Mouse (Mus musculus): ENCODE data around the gene Rbm20.

Gene Rbm20

DNA sequence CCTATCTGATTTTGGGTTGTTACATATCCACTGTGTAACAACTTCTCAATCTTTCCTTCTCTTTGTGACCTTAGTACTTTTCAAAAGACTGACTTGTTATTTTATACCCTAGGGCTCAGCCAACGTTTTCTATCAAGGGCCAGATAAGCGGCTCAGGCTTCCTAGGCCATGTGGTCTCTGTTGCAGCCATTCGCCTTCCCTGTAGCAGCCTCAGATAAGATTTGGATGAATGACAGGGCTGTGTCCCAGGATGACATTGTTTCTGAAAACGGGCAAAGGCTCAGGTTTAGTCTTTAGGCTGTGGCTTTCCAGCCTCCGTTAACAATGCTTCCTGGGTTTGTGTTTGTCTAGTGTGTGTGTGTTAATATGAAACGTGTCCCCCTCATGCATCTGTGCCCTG lies 36.3 kb downstream of the Rbm20 start:
- DNase-seq (ENCODE audit: low spot score in 2 of 2) = no peak

DNA sequence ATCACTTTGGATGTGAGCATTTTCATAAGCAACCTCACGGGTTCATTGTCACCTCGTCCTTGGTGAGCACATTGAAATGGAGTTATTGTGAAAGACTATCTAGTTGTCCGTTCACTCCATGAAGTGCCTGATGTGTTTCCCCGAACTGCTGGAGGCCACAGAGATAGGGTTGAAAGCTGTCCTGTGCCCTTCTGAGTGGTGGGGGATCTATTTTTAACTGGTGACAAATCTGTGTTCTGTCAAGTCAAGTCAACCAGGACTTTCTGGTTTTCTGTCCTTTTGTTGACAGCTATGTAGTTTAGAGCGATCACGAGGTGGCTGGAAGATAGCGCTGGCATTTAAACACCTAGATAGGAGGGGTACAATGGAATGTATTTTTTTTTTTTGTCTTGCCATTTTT lies 39.4 kb downstream of the Rbm20 start:
- DNase-seq (ENCODE audit: low spot score in 2 of 2) = no peak

DNA sequence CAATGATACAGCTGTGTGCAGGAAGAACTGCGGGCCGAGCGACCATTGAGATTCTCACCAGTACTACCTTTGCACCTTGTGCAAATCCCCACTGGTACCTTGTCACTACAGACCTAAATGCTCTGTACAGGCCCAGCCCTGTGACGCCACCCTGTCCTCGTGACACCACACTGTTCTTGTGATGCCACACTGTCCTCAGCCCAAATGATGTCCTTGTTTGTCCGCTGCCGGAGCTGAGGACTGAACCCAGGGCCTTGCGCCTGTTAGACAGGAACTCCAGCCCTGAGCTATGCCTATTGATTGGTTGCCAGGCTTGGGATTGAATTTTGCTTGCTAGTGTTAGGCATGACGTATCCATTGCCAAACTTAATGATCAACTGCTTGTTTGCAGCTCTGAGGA lies 40.3 kb downstream of the Rbm20 start:
- DNase-seq (ENCODE audit: low spot score in 2 of 2) = no peak

DNA sequence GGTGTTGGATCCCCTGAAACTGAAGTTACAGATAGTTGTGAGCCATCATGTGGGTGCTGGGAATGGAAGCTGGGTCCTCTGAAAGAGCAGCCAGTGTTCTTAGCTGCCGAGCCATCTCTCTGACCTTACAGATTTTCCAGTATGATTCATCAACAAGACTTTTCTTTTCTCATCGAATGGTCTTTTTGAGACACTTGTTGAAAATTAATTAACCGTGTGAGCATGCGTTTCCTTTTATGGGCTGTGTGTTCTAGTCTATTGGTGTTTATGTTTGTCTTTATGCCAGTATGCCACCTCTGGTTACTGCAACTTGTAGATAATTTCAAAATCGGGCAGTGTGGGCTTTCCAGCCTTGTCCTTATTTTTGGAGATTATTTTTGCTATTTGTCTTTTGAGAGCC lies 45.1 kb downstream of the Rbm20 start:
- DNase-seq (ENCODE audit: low spot score in 2 of 2) = no peak

DNA sequence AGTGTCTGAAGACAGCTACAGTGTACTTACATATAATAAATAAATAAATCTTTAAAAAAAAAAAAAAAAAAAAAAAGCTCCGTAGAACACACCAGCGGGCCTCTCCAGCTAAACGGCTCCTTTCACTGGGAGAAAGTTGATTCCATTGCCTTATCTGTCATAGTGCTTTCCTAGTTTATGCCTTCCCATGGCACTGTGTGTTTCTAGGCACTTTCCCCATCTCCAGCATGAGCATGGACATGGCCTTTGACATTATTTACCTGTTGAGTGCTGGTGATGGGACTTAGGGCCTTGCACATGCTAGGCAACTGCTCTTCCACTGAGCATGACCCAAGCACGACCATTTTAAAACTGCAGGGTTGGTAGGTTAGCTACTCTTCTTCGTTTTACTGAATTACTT lies 46.9 kb downstream of the Rbm20 start:
- no peak for DNase-seq (ENCODE audit: low spot score in 2 of 2)

DNA sequence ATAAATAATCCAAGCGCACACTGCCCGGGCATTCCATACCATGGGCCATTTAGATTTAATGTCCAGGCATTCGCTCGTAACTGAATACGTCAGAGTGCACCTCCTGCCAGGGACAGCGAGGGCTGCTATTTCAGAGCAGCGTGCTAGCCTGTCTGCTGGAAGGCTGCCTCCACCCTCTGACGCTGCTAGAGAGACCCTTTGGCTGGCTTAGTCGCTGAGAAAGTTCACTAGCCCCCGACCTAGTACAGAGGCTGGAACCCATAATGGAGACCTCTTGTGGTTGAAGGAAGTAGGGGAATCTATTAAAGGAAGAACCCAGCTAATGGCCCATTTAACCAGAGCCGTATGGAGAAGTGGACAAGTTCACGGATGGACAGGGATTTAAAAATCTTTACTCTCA lies 49.2 kb downstream of the Rbm20 start:
- no peak for DNase-seq (ENCODE audit: low spot score in 2 of 2)

DNA sequence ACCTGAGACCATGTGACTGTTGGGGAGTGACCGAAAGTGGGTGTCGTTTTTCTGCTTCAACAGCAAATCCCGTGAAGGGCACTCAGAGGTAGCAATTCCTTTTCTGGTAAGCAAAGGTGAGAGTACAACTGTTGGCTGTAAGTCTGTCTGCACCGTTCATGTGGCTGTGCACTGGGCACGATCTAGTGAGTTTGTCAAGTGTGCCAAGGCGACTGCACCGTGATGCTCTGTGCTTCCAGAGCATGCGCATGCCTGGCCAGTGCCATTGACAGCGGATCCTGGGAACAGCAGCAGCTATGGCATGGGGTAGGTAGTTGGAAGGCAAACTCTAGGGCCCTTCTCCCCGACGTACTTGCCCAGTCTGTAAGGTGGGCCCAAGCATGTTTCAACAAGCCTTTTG lies 49.6 kb downstream of the Rbm20 start:
- no peak for DNase-seq (ENCODE audit: low spot score in 2 of 2)

DNA sequence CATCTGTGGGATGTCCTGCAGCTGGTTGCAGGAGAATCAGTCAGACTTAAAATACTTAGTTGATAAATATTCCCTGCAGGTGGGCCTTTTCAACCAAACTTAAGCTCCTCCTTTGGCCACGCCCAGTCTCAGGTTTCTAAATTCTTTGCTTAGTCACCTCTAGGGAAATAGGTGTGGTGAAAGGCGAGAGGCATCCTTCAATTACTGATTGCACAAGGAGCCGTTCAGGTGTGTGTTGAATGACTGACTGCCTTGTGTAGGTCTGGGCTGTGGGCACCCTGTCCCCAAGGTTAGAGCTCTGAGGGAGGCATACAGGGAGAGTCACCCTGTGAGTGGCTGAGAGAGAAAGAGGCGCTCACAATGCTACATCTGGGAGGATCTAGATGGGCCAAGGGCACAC lies 50.2 kb downstream of the Rbm20 start:
- no peak for DNase-seq (ENCODE audit: low spot score in 2 of 2)

DNA sequence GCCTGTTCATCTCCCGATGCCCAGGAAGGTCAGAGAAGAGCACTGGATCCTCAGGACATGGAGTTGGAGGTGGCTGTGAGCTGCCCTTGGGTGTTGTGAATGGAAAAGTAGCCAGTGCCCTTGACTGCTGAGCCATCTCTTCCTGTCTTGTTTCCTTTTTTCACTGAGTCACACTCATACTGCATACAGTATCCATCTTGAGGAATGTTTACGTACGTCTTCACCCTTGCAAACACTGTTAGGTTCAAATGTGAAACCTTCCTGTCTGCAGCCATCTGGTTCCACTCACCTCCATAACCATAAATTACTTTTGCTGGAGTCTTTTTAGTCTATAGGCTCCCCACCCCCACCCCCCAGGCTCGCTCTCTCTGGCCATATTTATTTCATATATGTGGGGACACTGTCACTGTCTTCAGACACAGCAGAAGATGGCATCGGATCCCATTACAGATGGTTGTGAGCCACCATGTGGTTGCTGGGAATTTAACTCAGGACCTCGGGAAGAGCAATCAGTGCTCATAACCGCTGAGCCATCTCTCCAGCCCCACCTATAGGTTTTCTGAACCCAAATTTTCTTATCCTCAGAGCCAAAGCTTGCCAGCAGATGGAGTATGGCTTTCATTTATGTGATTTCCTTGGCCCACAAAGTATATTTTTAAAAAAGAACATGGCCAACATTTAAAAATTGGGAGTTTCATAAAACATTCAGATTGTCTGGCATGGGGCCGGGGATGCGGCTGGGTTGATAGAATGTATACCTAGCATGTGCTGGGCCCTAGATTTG lies 51.0 kb downstream of the Rbm20 start:
- DNase-seq (ENCODE audit: low spot score in 2 of 2) = no peak

DNA sequence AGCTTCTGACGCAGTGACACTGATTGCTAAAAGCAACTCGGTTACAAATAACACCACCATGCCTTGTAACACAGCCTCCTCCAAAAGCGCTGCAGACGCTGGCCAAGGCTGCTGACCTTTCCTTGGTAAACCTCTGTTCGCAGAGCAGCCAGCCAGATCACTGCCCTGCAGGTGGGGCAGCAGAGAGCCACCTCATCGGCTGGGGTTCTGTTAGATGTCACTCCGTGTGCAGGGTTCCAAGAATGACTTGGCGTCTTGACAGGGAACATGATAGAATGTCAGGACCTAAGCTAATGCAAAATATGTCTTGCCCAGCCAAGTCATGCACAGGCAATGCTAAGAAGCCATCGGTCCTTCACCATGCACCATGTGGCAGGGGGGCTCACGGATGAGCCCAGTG lies 52.8 kb downstream of the Rbm20 start:
- no peak for DNase-seq (ENCODE audit: low spot score in 2 of 2)

DNA sequence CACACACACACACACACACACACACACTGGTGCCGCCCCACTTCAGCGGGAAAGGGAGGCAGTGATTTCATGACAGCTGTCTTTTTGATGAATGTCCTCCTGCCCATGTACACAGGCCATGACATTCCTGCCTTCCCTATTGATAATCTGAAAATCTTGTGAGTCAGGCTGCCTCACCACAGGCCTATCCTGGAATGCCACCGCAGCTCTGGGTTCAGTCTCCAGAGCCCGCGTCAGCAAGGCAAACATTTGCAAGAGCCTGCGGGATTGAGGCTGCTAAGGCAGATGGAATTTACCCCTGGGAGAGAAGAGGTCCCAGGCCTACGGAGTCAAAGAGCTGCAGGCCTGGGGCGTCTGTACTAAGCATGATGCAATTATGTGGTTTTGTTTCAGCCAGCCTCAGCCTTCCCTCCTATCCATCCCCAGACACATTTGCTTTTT lies 54.7 kb downstream of the Rbm20 start:
- DNase-seq (ENCODE audit: low spot score in 2 of 2) = no peak

DNA sequence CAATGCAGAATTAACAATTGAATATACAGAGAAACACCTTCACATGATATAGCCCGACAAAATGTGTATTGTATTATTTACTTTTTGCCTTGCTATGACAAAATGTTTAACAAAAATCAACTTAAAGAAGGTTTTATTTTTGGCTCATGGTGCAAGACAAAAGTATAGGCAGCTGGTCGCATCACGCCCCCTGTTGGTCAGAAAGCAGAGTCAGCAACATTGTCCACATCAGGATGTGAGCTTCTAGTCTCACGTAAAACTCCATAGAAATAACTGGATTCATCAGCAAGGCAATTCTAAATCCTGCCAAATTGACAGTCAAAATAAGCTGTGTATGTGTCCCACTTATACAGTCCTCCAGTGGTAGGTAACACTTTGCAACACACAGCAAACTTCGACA lies 57.7 kb downstream of the Rbm20 start:
- no peak for DNase-seq (ENCODE audit: low spot score in 2 of 2)

DNA sequence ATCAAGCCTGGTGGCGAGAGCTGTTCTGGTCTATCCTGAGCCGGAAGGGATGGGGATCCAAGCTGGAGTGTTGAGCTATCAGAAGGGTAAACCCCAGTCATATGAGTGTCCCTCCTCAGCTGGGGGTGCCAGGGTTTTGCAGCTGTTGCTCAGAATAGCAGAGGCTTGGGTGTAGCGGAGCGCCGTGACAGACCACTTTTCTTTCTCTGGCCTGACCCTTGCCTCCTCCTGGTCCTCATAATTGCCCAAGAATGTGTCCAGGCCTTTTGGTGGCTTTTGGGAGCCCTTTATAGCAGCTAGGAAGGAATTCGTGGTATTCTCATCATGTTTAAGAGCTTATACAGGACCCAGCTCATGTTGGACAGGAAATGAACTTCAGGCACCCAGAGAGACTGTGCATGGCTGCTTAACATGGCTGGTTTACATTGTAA lies 61.6 kb downstream of the Rbm20 start:
- DNase-seq (ENCODE audit: low spot score in 2 of 2) = no peak

DNA sequence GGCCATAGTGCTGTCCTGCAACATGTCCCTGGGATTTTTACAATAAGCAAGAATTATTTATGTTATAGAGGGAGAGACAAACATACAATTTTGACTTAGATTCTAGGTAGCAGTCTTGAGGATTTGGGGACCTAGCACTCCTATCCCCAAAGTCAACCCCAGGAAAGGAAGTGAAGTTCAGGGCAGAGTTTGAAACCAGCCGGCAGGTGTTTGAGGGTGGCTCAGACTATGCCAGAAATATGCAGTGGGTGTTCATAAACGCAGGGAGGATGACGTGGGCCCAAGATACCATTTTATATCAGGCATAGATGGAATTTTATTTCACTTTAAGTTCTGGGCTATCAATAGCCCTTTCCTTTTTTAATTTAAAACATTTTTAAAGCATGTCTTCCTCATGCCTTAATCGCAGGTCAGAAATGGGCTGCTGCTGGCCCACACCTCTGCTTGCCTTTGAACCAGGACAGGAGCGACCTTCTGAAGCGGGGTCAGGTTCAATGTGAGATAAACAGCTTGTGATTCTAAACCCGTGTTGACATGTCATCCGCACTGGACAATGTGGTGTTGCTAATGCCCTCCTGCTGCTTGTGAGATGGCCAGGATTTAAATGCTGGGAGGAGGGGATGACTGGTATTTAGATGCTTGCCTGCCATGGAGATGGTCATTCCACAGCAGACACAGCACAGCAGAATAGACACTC lies 62.6 kb downstream of the Rbm20 start:
- no peak for DNase-seq (ENCODE audit: low spot score in 2 of 2)

DNA sequence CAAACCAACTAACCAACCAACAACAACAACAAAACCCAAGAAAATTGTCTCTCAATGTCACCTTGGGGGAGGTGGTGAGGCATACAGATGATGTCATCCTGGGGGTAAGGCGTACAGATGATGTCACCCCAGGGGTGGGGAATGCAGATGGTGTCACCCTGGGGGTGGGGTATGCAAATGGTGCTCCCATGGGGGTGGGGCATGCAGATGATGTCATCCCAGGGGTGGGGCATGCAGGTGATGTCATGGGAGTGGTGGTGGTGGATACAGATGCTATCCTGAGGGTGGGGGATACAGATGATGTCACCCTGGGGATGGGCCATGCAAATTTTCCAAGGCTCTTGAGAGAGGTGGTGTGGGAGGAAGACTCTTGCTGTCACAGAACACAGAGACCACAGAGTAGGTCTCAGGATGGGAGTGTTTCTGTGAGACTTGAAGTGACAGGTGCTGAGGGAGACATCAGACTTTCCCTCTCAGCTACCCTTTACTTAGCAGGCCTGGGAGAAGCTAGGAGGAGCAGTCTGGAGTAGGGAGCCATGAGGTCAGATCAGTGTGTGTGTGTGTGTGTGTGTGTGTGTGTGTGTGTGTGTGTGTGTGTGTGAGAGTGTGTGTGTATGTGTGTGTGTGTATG lies 63.8 kb downstream of the Rbm20 start:
- no peak for DNase-seq (ENCODE audit: low spot score in 2 of 2)

DNA sequence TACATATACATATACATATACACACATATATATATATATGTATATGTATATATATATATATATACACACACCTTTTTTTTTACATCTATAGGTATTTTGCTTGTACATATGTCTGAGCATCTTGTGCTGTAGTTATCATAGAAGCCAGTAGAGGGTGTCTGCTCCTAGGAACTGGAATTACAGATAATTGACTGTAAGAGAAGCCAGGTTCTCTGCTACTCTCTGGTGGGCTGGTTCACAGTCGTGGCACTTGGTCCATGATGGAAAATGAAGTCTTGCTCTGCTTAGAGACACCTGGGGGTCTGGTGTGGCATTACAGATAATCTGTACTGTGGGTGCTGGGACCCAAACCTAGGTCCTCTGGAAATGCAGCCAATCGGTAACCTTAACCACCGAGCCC lies 64.8 kb downstream of the Rbm20 start:
- no peak for DNase-seq (ENCODE audit: low spot score in 2 of 2)

DNA sequence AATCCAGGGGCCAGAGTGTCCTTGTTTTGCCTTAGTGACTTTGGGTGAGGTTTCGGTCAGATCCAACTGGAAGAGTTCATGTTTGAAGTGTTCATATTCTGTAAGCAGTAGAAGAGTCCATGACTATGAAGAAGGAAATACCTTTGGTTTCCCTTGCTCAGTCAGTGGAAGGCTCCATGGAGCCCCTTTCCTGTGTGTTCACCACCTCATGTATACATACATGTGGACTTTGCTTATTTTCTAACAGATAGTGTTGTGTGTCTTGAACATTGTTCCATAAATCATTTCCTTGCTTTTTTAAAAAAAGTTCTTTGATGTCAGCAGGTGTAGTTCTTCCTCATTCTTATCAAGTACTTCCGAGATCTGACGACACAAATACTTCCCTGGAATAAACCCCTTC lies 68.2 kb downstream of the Rbm20 start:
- DNase-seq (ENCODE audit: low spot score in 2 of 2) = no peak

DNA sequence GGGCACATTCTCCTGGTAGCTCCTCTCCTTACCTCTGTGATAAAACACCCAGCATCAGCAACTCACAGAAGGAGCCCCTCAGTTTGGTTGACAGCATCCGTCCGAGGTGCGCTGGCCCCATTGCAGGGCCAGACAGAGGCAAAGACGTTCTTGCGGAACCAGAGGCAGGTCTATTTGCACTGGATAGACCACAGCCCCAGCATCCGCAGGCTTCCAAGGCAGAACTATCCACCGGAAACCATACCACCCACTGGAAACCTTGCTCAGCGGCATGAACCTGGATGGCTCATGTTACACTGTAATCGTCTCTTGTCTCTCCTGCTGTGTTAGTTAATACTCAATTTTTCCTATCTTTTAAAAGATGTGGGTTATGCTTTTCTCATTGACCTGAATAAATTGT lies 69.0 kb downstream of the Rbm20 start:
- no peak for DNase-seq (ENCODE audit: low spot score in 2 of 2)

DNA sequence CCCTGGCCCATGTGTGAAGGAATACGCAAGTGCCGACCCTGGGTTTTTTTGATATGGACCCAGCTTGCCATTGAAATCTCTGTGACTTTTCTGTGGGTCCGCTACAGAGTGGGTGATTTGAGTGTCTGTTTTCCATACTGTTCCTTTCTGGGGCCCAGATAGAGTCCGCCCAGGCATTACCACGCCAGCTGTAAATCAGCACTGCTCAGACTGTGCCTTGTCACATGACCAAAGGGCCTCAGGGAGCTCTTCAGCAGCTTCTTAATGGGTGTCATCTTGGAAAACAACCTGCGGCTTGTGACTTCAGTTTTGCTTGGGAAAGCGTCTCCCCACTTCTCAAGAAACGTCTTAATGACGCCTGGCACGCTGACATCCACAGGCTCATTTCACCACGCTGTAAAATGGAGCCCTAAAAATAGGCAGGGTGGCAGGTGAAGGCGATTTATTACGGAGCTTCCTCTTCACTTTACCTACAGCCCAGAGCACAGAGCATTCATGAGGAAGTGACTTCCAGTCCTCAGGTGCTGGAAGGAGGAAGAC lies 71.2 kb downstream of the Rbm20 start:
- DNase-seq (ENCODE audit: low spot score in 2 of 2) = no peak

DNA sequence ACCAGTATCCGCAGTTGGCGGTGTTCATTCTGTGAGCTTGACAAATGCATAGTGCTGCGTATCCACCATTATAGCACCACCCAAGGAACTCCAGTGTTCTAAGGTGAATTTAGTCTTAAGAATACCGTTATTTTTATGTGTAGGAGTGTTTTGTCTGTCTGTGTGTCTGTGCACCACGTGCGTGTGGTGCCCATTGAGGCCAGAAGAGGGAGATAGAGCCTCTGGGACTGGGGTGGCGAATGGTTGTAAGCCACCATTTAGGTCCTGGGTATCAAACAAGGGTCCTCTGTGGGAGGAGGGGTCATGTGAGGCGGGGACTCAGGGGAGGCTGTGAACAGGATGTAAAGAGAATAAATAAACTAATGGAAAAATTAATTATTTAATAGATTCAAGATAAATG lies 72.2 kb downstream of the Rbm20 start:
- DNase-seq (ENCODE audit: low spot score in 2 of 2) = no peak

DNA sequence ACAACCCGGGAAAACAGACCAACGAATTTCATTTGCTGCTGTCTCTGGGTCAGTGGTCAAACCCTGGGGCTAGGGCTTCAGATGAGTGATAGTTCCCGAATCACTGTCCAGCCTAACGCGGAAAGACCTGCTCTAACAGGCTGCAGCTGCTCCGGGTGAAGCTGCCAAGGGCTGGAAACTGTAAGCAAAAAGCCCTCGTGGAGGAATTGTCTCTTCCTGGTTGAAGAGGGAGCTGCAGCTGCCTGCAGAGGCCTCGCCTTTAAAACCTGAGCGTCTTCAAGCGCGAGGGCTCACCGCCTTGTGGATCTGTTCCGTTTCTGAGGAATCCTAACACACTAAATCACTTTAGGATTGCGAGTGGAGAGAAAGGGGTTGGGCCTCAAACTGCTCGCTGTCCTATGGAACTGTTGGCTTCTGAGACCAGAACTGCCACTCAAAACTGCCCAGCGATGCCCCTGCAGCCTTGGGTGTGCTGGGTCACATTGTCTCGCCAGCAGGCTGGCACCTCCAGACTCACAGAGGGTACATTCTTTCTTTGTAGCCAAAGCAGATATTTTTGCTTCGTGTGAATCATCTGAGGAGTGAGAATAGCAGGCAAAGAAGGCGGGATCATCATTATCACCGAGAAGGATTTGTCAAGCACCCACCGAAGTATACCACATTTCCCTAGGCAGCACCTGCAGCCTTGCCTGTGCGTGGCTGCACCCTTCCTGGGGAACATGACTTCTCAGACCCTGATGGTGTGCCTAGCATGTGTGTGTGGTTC lies 74.5 kb downstream of the Rbm20 start:
- no peak for DNase-seq (ENCODE audit: low spot score in 2 of 2)

DNA sequence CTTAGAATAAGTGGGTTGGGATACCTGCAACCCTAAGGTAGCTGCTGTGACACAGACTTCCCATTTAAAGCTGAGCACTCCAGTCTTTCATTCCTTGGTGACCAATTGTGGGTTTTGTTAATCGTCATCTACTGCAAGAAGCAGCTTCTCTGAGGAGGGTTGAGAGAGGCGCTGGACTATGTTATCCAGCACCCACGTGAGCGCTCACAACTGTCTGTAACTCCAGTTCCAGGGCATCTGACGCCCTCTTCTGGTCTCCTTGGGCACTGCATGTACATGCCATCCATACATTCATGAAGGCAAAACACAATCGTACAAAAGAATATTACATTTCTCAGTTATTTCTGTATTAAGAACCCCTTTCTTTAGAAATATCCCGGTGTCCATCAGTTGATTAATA lies 75.9 kb downstream of the Rbm20 start:
- DNase-seq (ENCODE audit: low spot score in 2 of 2) = no peak

Measured in right cerebral cortex, postnatal 10 days (tissue).